Mouse (Mus musculus) MEL (cell line): ENCODE measurements around the gene Apopt1. TPM values are rescaled to one million over a fixed set of nuclear protein-coding genes. Genes with fewer than 3 reads are reported as not detected.
A peak's percentile ranks its signal among the peaks of the same experiment; 100 is the strongest.

ENCODE experiments used
- DNase-seq: peaks from one replicate; pipeline ENCODE4 v3.0.0; 2011; ENCODE audit warnings: low read depth, low spot score
- H3K27ac ChIP-seq: 2 replicates; pipeline ENCODE4 v1.5.1; 2012; ENCODE audit warnings: low read depth, mild to moderate bottlenecking, control low read depth, low read length, moderate library complexity; ENCODE audit not compliant: control insufficient read depth
- H3K27me3 ChIP-seq, 2 experiments: fragments of 150-350 bp in 1 of 2; sonication (generic) in 1 of 2; 2 replicates each; pipeline ENCODE4 v1.6.1; 2012; ENCODE audit warnings: low read length in 2 of 2, mild to moderate bottlenecking in 2 of 2, improper control_type of control experiment in 1 of 2, moderate library complexity in 1 of 2; ENCODE audit not compliant: insufficient read depth in 2 of 2, control insufficient read depth in 1 of 2
- H3K36me3 ChIP-seq, 2 experiments: 2 replicates each; pipeline ENCODE4 v1.6.1; 2012 to 2014; ENCODE audit warnings: low read length in 2 of 2, improper control_type of control experiment in 1 of 2, inconsistent platforms in 1 of 2, mild to moderate bottlenecking in 1 of 2; ENCODE audit not compliant: insufficient read depth in 2 of 2, control insufficient read depth in 1 of 2
- H3K4me1 ChIP-seq, 2 experiments: fragments of 150-350 bp in 1 of 2; sonication (generic) in 1 of 2; 2 replicates each; pipeline ENCODE4 v1.6.1; 2012; ENCODE audit warnings: low read length in 2 of 2, improper control_type of control experiment in 1 of 2, mild to moderate bottlenecking in 1 of 2; ENCODE audit not compliant: insufficient read depth in 2 of 2, control insufficient read depth in 1 of 2
- H3K4me3 ChIP-seq, 2 experiments: fragments of 150-350 bp in 1 of 2; sonication (generic) in 1 of 2; 2 replicates each; pipeline ENCODE4 v1.5.1; 2012; ENCODE audit warnings: low read depth in 2 of 2, low read length in 2 of 2, mild to moderate bottlenecking in 2 of 2, moderate library complexity in 2 of 2, control low read depth in 1 of 2, improper control_type of control experiment in 1 of 2; ENCODE audit not compliant: control insufficient read depth in 1 of 2, insufficient read depth in 1 of 2
- H3K79me2 ChIP-seq: 2 replicates; pipeline ENCODE4 v1.6.1; 2012; ENCODE audit warnings: mild to moderate bottlenecking, low read length, moderate library complexity; ENCODE audit not compliant: control insufficient read depth, poor library complexity, insufficient read depth
- H3K9ac ChIP-seq: 2 replicates; pipeline ENCODE4 v1.6.1; 2012; ENCODE audit warnings: low read depth, mild to moderate bottlenecking, control low read depth, low read length, moderate library complexity; ENCODE audit not compliant: control insufficient read depth, poor library complexity, severe bottlenecking
- H3K9me3 ChIP-seq: fragments of 150-350 bp; sonication (generic); replicated peaks from 2 replicates; pipeline ENCODE4 v1.6.1; 2012; ENCODE audit warnings: mild to moderate bottlenecking, low read length, improper control_type of control experiment, moderate library complexity; ENCODE audit not compliant: insufficient read depth
- CHD2 ChIP-seq: IDR thresholded peaks from 2 replicates; pipeline ENCODE4 v1.6.1; 2011; ENCODE audit warnings: low read length, improper control_type of control experiment
- E2F4 ChIP-seq: IDR thresholded peaks from 2 replicates; pipeline ENCODE4 v1.6.1; 2011; ENCODE audit warnings: low read depth, low read length, improper control_type of control experiment, borderline replicate concordance
- ETS1 ChIP-seq: IDR thresholded peaks from 2 replicates; pipeline ENCODE4 v1.6.1; 2012; ENCODE audit warnings: low read depth, mild to moderate bottlenecking, inconsistent platforms, low read length, improper control_type of control experiment, moderate library complexity
- GATA1 ChIP-seq: IDR thresholded peaks from 2 replicates; pipeline ENCODE4 v1.6.1; 2011; ENCODE audit warnings: low read depth, low read length, improper control_type of control experiment
- HCFC1 ChIP-seq: IDR thresholded peaks from 2 replicates; pipeline ENCODE4 v1.6.1; 2012; ENCODE audit warnings: low read depth, mild to moderate bottlenecking, inconsistent platforms, low read length, improper control_type of control experiment, moderate library complexity
- JUND ChIP-seq: IDR thresholded peaks from 2 replicates; pipeline ENCODE4 v1.6.1; 2011; ENCODE audit warnings: low read depth, mild to moderate bottlenecking, improper control_type of control experiment, low read length
- KAT2A ChIP-seq: conservative IDR thresholded peaks from 2 replicates; pipeline ENCODE4 v1.6.1; 2012; ENCODE audit warnings: low read depth, low read length, improper control_type of control experiment, inconsistent platforms
- MAZ ChIP-seq: IDR thresholded peaks from 2 replicates; pipeline ENCODE4 v1.6.1; 2012; ENCODE audit warnings: low read depth, mild to moderate bottlenecking, inconsistent platforms, low read length, improper control_type of control experiment
- MXI1 ChIP-seq: IDR thresholded peaks from 2 replicates; pipeline ENCODE4 v1.6.1; 2011; ENCODE audit warnings: mild to moderate bottlenecking, low read depth, low read length, improper control_type of control experiment
- MYC ChIP-seq: IDR thresholded peaks from 2 replicates; pipeline ENCODE4 v1.6.1; 2011; ENCODE audit warnings: low read depth, mild to moderate bottlenecking, low read length, improper control_type of control experiment, moderate library complexity
- NRF1 ChIP-seq: IDR thresholded peaks from 2 replicates; pipeline ENCODE4 v1.6.1; 2014; ENCODE audit warnings: low read depth, mild to moderate bottlenecking, inconsistent platforms, low read length, improper control_type of control experiment, moderate library complexity; ENCODE audit not compliant: poor library complexity, insufficient read depth, severe bottlenecking
- POLR2A ChIP-seq, 2 experiments: IDR thresholded peaks; 2 replicates each; pipeline ENCODE4 v1.6.1; 2011 to 2012; ENCODE audit warnings: low read length in 2 of 2, mild to moderate bottlenecking in 2 of 2, control low read depth in 1 of 2, improper control_type of control experiment in 1 of 2, low read depth in 1 of 2, moderate library complexity in 1 of 2; ENCODE audit not compliant: control insufficient read depth in 1 of 2, insufficient read depth in 1 of 2, poor library complexity in 1 of 2
- POLR2AphosphoS2 ChIP-seq: IDR thresholded peaks from 2 replicates; pipeline ENCODE4 v1.6.1; 2011; ENCODE audit warnings: low read length, improper control_type of control experiment
- POLR2AphosphoS5 ChIP-seq: IDR thresholded peaks from 2 replicates; pipeline ENCODE4 v1.6.1; 2012; ENCODE audit warnings: low read depth, borderline replicate concordance, mild to moderate bottlenecking, inconsistent platforms, low read length, moderate library complexity, mixed read lengths
- RAD21 ChIP-seq: IDR thresholded peaks from 2 replicates; pipeline ENCODE4 v1.6.1; 2011; ENCODE audit warnings: mild to moderate bottlenecking, low read depth, low read length, improper control_type of control experiment
- RCOR1 ChIP-seq: IDR thresholded peaks from 2 replicates; pipeline ENCODE4 v1.6.1; 2012; ENCODE audit warnings: low read depth, mild to moderate bottlenecking, inconsistent platforms, low read length, improper control_type of control experiment
- SMC3 ChIP-seq: IDR thresholded peaks from 2 replicates; pipeline ENCODE4 v1.6.1; 2011; ENCODE audit warnings: low read depth, low read length, improper control_type of control experiment
- TCF12 ChIP-seq: IDR thresholded peaks from 2 replicates; pipeline ENCODE4 v1.6.1; 2014; ENCODE audit warnings: low read depth, mild to moderate bottlenecking, inconsistent platforms, low read length, improper control_type of control experiment, moderate library complexity
- USF1 ChIP-seq: IDR thresholded peaks from 2 replicates; pipeline ENCODE4 v1.6.1; 2014; ENCODE audit warnings: low read depth, mild to moderate bottlenecking, inconsistent platforms, low read length, improper control_type of control experiment, moderate library complexity
- USF2 ChIP-seq, 2 experiments: IDR thresholded peaks; 2 replicates each; pipeline ENCODE4 v1.6.1; 2011 to 2012; ENCODE audit warnings: improper control_type of control experiment in 2 of 2, low read length in 2 of 2, borderline replicate concordance in 1 of 2, inconsistent platforms in 1 of 2, low read depth in 1 of 2, mild to moderate bottlenecking in 1 of 2; ENCODE audit not compliant: insufficient read depth in 1 of 2
- ZC3H11A ChIP-seq: IDR thresholded peaks from 2 replicates; pipeline ENCODE4 v1.6.1; 2012; ENCODE audit warnings: low read depth, mild to moderate bottlenecking, inconsistent platforms, low read length, improper control_type of control experiment
- ZKSCAN1 ChIP-seq: IDR thresholded peaks from 2 replicates; pipeline ENCODE4 v1.6.1; 2012; ENCODE audit warnings: low read depth, mild to moderate bottlenecking, inconsistent platforms, low read length, improper control_type of control experiment, moderate library complexity
- ZMIZ1 ChIP-seq: IDR thresholded peaks from 2 replicates; pipeline ENCODE4 v1.6.1; 2012; ENCODE audit warnings: low read depth, mild to moderate bottlenecking, inconsistent platforms, low read length, improper control_type of control experiment, moderate library complexity
- polyA plus RNA-seq, 2 experiments: library from polyadenylated mRNA; stranded (reverse) in 1 of 2; unstranded in 1 of 2; fragments of >175 nt in 1 of 2; fragments of >200 nt in 1 of 2; gene quantifications; 2 replicates each; pipeline versions ENCODE4 v1.2.1 to v1.2.4; 2012; ENCODE audit warnings: low replicate concordance in 2 of 2, low read depth in 1 of 2; ENCODE audit not compliant: insufficient read length in 2 of 2, insufficient read depth in 1 of 2, missing spikeins in 1 of 2
- total RNA-seq: library from RNA; depleted of rRNA; stranded (reverse); fragments of 300-350 nt; gene quantifications from 2 replicates; pipeline ENCODE4 v1.2.3, GENCODE M21; 2012

The Apopt1 gene
- total and polyA plus RNA-seq, 3 experiments = 25.7 to 46.5 TPM; not detected in 1

DNA sequence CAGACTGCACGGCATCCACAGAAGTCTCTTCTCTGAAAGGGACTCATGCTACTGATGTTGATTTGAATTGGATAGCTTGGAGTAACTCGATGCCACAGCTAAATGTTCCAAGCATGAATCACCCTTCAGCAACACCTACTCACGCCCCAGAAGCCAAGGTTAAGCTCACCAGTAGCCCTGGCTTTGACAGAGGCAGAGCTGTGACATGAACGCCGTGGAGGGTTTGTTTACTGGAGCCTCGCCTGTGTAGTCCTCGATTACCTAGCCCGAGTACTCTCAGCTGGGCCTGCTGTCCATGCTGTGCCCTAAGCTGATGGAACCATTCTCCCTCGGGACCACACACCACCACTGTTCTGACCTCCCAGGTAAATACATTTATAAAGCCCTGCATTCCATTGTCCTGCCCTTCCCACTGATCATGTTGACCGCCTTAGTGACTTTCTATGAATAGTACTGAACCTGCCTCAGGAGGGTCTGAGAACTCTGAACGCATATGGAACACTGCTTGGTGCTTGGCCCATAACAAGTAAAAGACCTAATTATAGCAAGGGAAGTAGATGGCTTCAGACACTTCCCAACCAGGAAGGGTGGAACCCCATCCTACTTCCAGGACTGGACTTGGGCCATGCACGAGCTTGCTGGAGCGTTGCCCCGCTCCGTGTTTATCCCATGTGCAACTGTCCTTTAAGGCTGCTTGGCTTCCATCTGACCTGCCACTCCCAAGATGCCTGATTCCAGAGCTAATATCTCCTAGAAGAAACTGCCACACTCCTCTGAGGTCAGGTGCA, 7.7 kb upstream of the Apopt1 start:
- H3K9ac ChIP-seq = no peak overlapping the region
- H3K79me2 ChIP-seq = peaks cover 5% of the 10 kb centered on the region
- DNase-seq = no peak
- H3K4me3 ChIP-seq = no peak overlapping the region
- no peaks in the 10 kb centered on the region for H3K27me3 ChIP-seq
- H3K9me3 ChIP-seq = no peaks in the 10 kb centered on the region
- no peak overlapping the region for H3K27ac ChIP-seq
- peaks cover 0 to 2% of the 10 kb centered on the region in 2 experiments; a peak in 1 of 4 replicates for H3K36me3 ChIP-seq
- no peak for TF ChIP-seq MAZ
- no peak for TF ChIP-seq CHD2
- no peak for TF ChIP-seq USF2 (IDR thresholded peaks at IDR 0.05; ENCODE audit: borderline replicate concordance in 1 of 2, insufficient read depth in 1 of 2, low read depth in 1 of 2, low read length in 2 of 2)
- no peak for TF ChIP-seq NRF1
- TF ChIP-seq ZC3H11A = no peak
- TF ChIP-seq TCF12 = no peak
- no peak for TF ChIP-seq ZMIZ1
- TF ChIP-seq POLR2A (IDR thresholded peaks at IDR 0.05; ENCODE audit: control insufficient read depth in 1 of 2, insufficient read depth in 1 of 2, low read depth in 1 of 2, low read length in 2 of 2, poor library complexity in 1 of 2) = no peak
- no peak for TF ChIP-seq HCFC1
- TF ChIP-seq, all 39 proteins: peak for 0
- H3K4me1 ChIP-seq = no peaks in the 10 kb centered on the region

DNA sequence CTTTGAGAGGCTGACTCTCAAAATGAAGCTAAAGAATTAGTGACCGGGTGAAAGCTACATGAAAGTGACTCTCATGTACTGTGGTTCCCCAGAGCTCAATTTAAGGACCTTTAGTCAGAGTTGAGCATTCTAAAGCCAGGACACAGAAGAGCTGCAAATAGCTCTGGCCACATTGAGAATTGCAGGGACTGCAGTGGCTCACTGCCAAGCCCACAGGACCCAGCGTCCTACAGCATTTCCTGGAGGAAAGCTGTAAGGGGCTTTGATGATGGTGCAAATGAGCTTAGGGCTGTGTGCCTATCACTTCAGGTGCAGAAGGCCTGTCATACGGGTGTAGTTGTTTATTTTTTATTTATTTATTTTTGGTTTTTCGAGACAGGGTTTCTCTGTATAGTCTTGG, 4.9 kb upstream of the Apopt1 start:
- Histone ChIP-seq H3K4me3 (no peak overlapping the region), H3K79me2 (peaks cover 28% of the 10 kb centered on the region), H3K27me3 (no peaks in the 10 kb centered on the region), H3K9ac (no peak overlapping the region), H3K4me1 (peaks cover 0 to 13% of the 10 kb centered on the region in 2 experiments; a peak in 3 of 4 replicates), H3K27ac (no peak overlapping the region), H3K9me3 (no peaks in the 10 kb centered on the region), H3K36me3 (peaks cover 5 to 8% of the 10 kb centered on the region in 2 experiments; a peak in 3 of 4 replicates)
- DNase-seq = no peak
- TF ChIP-seq POLR2AphosphoS2 = 0 out of 2 replicates have a peak, but pooled peaks have one; percentile 27
- TF ChIP-seq RCOR1 = no peak

DNA sequence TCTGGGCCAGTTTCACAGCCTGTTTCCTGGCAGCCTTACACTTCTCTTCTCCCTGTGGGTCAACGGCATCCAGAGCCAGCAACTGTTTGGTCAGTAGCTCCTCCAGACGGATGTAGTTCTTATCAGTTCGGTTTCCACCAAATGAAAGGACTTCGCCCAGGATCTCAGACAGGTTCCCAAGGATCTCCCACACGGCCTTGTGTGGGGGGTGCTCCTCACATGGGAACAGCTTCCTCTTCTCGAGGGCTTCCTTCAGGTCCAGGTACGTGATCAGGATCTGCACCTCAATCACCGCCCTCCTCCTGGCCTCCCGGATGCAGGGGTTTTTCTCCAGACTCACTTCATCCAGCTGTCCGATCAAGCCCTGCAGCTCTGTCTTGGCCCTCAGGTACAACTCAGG, 3.0 kb upstream of the Apopt1 start:
- Histone ChIP-seq H3K4me1 (peaks cover 0 to 13% of the 10 kb centered on the region in 2 experiments; a peak in 3 of 4 replicates), H3K27me3 (no peaks in the 10 kb centered on the region), H3K9ac (no peak overlapping the region), H3K4me3 (no peak overlapping the region), H3K36me3 (peaks cover 5 to 12% of the 10 kb centered on the region in 2 experiments; a peak in 3 of 4 replicates), H3K27ac (no peak overlapping the region), H3K9me3 (no peaks in the 10 kb centered on the region), H3K79me2 (peaks cover 37% of the 10 kb centered on the region)
- TF ChIP-seq E2F4 (no peak), MYC (no peak), KAT2A (no peak), JUND (no peak), MXI1 (no peak), RCOR1 (no peak), POLR2AphosphoS5 (no peak), RAD21 (no peak), TCF12 (no peak), ETS1 (no peak), USF1 (no peak), MAZ (no peak), ZKSCAN1 (no peak), SMC3 (no peak), GATA1 (no peak)
- DNase-seq = no peak
